Mouse (Mus musculus): Measurements from ENCODE around the gene Plgrkt. TPM values are rescaled to one million over a fixed set of nuclear protein-coding genes. Genes with fewer than 3 reads are reported as not detected.

Gene Plgrkt
- polyA plus RNA-seq, 1 experiment from 2014 or later, result 102 TPM

DNA sequence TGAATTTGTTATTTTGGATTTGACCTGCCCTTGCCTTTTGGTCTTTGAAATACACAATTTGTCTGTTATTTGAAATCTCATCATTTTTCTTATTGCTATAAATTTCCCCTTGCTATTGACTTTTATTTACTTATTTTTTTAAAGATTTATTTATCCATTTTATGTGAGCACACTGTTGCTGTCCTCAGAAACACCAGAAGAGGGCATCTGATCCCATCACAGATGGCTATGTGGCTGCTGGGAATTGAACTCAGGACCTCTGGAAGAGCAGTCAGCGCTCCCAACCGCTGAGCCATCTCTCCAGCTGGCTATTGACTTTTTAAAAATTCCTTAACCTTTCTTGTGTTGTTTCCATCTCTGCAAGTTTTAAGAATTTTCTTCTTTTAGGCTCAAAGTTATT, 30.6 kb downstream of the Plgrkt start:
- ATAC-seq, result no peak
- Histone ChIP-seq H3K36me3 (ENCODE audit: poor library complexity, severe bottlenecking) (no peaks in the 10 kb centered on the region), H3K9me3 (replicated peaks) (no peaks in the 10 kb centered on the region), H3K4me3 (no peak overlapping the region), H3K27me3 (peaks cover 5% of the 10 kb centered on the region; the same call in 1 of the 2 replicates), H3K27ac (no peak overlapping the region), H3K4me1 (peaks cover 15% of the 10 kb centered on the region), H3K4me2 (no peak overlapping the region), H3K9ac (no peak overlapping the region)
- WGBS, result 89% methylated on average over 2 of the region's 2 CpGs

DNA sequence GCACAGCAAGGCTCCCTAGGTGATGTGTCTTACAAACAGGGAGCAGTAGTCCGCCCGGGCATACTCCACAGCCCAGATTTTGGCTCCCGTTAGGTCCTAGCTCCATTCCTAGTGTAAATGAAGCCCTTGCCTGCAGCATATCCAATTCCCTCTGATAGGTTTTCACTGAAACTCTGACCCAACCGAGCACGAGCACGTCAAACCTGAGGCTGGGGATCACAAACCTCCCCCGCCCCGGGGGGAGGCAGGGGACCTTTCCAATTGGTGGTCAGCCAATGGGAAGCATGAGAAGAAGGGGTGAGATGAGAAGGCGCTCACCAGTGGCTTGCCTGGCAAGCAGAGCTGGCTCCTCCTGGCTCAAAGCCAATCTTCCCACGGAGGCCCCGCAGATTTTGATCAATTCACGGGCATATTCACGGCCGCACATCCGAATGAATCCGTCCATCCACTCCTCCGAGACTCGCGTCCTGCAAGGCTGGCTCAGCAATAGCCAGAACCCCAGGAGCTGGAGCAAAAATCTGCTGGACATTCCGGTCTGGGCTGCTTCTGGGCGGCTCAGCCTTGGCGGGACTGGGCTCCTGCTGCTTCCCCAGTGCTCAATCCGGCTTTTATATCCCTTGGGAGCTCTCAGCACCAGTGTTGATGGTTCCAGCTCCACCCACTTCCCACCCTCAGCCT, 33.0 kb downstream of the Plgrkt start, which contains the start of gene Rln1:
TSS of gene Rln1 (minus strand) at position 603 of the 678 bp plus-strand sequence.
- Histone ChIP-seq H3K27me3 (peaks cover 5% of the 10 kb centered on the region; the same call in 1 of the 2 replicates), H3K27ac (no peak within 1 kb of the TSS), H3K4me2 (peak within 1 kb of the TSS; percentile 80), H3K4me1 (peaks cover 15% of the 10 kb centered on the region), H3K9me3 (replicated peaks) (no peaks in the 10 kb centered on the region), H3K4me3 (peak within 1 kb of the TSS; percentile 46), H3K36me3 (ENCODE audit: poor library complexity, severe bottlenecking) (no peaks in the 10 kb centered on the region), H3K9ac (peak within 1 kb of the TSS; percentile 74)
- ATAC-seq, result peak; percentile 77
- WGBS, result 2% methylated on average over 23 of the region's 23 CpGs

DNA sequence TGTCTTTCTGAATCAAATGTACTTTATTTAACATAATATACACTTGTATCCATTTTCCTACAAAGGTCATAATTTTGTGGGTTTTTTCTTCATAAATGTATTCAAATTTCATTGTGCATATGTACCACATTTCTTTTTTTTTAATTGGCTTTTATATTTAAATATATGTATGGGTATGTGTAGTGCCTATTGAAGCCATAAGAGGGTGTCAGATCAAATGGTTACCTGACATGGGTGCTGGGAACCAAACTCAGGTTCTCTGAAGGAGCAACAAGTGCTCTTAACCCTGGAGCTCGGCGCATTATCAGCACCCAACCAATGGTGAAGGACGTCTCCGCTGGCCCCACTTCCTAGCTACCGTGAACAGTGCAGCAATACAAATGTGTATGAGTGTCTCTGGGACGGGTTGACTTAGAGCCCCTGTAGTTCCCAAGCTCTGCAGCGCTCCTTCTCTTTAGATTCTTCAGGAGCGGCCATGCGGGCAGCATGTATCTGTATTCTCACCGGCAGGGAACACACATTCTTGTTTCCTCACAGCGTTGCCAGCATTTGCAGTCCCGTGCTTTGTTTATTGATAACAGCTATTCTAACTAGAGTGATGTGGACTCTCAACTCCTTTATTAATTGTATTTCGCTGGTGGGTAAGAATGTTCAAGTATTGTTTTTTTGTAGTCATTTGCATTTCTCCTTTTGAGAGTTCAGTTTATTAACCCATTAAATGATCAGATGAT, 40.2 kb downstream of the Plgrkt start:
- Histone ChIP-seq H3K27me3 (peaks cover 6% of the 10 kb centered on the region; the same call in 1 of the 2 replicates), H3K36me3 (ENCODE audit: poor library complexity, severe bottlenecking) (no peaks in the 10 kb centered on the region), H3K9me3 (replicated peaks) (no peaks in the 10 kb centered on the region), H3K4me3 (no peak overlapping the region), H3K9ac (no peak overlapping the region), H3K4me2 (no peak overlapping the region), H3K27ac (no peak overlapping the region), H3K4me1 (0 out of 2 replicates have a peak, but pooled peaks cover 3% of the 10 kb centered on the region)
- no peak for ATAC-seq
- WGBS, result 70% methylated on average over 13 of the region's 13 CpGs

DNA sequence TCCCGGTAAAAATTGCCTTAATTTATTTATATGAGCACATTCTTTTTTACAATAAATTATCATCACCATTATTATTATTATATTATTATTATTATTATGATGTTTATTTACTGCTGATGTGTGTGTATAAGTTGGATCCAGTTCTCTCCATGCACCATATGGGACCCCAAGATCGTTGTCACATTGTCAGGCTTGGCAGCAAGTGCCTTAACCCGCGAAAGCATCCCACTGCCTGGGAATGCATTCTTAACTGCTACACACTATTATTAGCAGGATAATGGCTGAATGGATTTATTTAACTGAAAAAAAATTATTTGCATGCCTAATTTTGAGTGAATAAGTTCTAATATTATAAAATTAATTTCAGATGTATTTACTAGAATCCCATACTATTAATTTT, 40.8 kb downstream of the Plgrkt start:
- 0 out of 2 replicates have a peak, but pooled peaks cover 3% of the 10 kb centered on the region for H3K4me1 ChIP-seq
- H3K4me3 ChIP-seq, result no peak overlapping the region
- no peak overlapping the region for H3K9ac ChIP-seq
- H3K27ac ChIP-seq, result no peak overlapping the region
- peaks cover 6% of the 10 kb centered on the region; the same call in 1 of the 2 replicates for H3K27me3 ChIP-seq
- H3K36me3 ChIP-seq (ENCODE audit: poor library complexity, severe bottlenecking), result no peaks in the 10 kb centered on the region
- H3K9me3 ChIP-seq (replicated peaks), result no peaks in the 10 kb centered on the region
- no peak overlapping the region for H3K4me2 ChIP-seq
- WGBS, result 80% methylated on average over 4 of the region's 4 CpGs
- ATAC-seq, result no peak

DNA sequence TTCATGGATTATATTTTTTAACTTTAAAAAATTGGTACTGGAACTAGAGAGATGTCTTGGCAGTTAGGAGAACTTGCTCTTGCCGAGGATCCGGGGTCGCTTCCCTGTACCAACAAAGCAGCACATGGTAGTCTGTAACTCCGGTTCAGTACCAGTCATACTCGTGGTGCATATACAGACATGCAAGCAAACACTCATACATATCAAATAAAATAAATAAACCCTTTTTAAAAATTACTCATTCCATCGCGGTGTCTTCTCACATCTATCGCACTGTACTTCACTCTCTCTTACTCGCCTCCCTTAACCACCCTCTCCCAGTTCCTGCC, 41.4 kb downstream of the Plgrkt start:
- Histone ChIP-seq H3K9ac (no peak overlapping the region), H3K27ac (no peak overlapping the region), H3K4me2 (peak overlapping the region; percentile 61), H3K4me1 (0 out of 2 replicates have a peak, but pooled peaks cover 3% of the 10 kb centered on the region), H3K36me3 (ENCODE audit: poor library complexity, severe bottlenecking) (no peaks in the 10 kb centered on the region), H3K27me3 (peaks cover 6% of the 10 kb centered on the region; the same call in 1 of the 2 replicates), H3K4me3 (no peak overlapping the region), H3K9me3 (replicated peaks) (no peaks in the 10 kb centered on the region)
- ATAC-seq, result no peak
- 73% methylated on average over 9 of the region's 9 CpGs for WGBS

DNA sequence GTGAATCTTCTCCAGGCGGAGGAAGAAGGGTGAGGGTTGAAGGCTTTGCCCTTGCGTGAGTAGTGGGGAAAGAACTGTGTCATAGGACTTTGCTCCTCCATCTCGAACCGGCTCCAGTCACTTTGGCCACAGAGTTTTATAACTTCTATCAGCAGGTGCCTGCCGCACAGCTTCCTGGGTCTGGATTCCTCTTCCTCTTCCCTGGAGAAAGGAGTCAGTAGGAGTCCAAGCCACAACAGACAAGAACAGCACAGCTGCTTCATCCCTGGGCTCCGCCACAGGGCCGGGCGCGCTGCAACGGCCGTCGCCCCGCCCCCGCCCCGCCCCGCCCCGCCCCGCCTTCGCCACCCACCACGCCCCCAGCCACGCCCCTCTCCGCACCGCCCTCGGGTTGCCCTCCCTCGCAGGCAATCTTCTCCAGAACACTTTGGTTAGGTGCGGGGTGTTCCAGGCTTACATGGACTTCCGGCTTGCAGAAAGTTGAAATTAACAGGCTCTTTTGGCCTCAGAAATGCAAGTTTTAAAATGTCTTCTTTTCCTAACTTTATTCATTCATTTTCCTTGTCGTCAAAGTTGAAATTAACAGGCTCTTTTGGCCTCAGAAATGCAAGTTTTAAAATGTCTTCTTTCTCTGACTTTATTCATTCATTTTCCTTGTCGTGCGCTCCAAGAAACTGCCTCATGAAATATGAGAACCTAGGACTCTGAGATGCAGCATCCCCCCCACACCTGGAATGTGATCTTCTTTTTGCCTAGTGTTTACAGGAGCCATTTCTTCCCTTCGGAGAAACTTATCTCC, 41.9 kb downstream of the Plgrkt start, which contains the start of gene Insl6:
TSS of gene Insl6 (minus strand) at position 304 of the 799 bp plus-strand sequence.
- ATAC-seq, result peak; percentile 92
- Histone ChIP-seq H3K27ac (no peak within 1 kb of the TSS), H3K4me3 (peak within 1 kb of the TSS; percentile 33), H3K4me2 (peak within 1 kb of the TSS; percentile 61), H3K4me1 (0 out of 2 replicates have a peak, but pooled peaks cover 3% of the 10 kb centered on the region), H3K9ac (no peak within 1 kb of the TSS), H3K36me3 (ENCODE audit: poor library complexity, severe bottlenecking) (no peaks in the 10 kb centered on the region), H3K27me3 (peaks cover 6% of the 10 kb centered on the region; the same call in 1 of the 2 replicates), H3K9me3 (replicated peaks) (no peaks in the 10 kb centered on the region)
- 5% methylated on average over 31 of the region's 31 CpGs for WGBS

DNA sequence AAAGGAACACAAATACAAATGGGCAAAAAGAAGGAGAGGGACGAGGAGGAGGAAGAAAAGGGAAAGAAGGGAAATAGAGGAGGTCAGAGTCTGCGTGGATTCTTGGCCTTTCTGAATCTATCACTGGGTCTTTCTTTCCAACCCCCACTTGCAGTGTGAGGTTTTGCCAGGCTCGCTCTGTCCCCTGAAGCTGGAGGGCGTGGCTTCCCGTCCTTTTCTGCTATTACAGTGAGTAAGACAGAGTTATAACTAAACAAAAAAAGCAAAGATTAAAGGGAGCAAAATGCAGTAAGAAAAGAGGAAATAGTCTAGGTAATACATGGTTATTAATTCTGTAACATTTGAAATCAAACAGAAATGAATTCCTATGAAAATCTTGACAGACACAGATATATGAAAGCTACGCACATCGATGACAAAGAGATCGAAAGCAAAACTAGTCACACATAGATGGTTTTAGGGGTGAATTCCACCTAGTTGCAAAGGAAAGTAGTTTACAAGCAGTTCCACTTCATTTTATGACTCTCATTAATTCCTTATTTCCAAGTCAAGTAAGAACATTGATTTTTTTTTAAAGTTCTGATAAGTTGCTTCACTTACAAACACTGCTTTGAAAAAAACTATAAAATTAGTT, 43.7 kb downstream of the Plgrkt start:
- WGBS, result 82% methylated on average over 8 of the region's 8 CpGs
- H3K9ac ChIP-seq, result no peak overlapping the region
- ATAC-seq, result no peak
- peaks cover 6% of the 10 kb centered on the region; the same call in 1 of the 2 replicates for H3K27me3 ChIP-seq
- no peak overlapping the region for H3K4me2 ChIP-seq
- H3K4me3 ChIP-seq, result no peak overlapping the region
- no peak overlapping the region for H3K27ac ChIP-seq
- H3K9me3 ChIP-seq (replicated peaks), result no peaks in the 10 kb centered on the region
- H3K36me3 ChIP-seq (ENCODE audit: poor library complexity, severe bottlenecking), result no peaks in the 10 kb centered on the region
- H3K4me1 ChIP-seq, result 0 out of 2 replicates have a peak, but pooled peaks cover 3% of the 10 kb centered on the region

DNA sequence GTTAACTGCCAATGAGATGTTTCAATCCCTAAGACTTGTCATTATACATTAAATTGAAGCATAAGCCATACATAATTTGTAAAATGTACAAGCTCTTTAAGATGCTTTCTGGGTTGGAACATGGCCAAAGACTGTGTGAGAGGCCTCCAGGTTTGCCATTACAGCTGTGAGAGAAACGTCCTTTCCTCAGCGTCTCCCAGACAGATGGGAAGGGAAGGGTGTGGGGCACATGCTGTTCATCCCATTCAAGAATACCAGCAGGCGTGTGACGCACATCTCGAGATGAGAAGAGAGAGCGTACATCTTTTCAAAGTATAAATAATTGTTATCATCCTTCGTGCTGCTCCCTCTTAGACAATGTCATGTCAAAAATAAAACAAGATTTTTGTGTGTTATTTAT, 54.5 kb downstream of the Plgrkt start:
- peaks cover 38% of the 10 kb centered on the region for H3K36me3 ChIP-seq (ENCODE audit: poor library complexity, severe bottlenecking)
- peaks cover 7% of the 10 kb centered on the region for H3K9me3 ChIP-seq (replicated peaks)
- H3K4me3 ChIP-seq, result no peak overlapping the region
- peak; percentile 55; the same call in 1 of the 2 replicates for ATAC-seq
- H3K27me3 ChIP-seq, result no peaks in the 10 kb centered on the region
- H3K4me2 ChIP-seq, result no peak overlapping the region
- H3K4me1 ChIP-seq, result no peaks in the 10 kb centered on the region
- WGBS, result 45% methylated on average over 7 of the region's 7 CpGs
- no peak overlapping the region for H3K9ac ChIP-seq
- H3K27ac ChIP-seq, result no peak overlapping the region

DNA sequence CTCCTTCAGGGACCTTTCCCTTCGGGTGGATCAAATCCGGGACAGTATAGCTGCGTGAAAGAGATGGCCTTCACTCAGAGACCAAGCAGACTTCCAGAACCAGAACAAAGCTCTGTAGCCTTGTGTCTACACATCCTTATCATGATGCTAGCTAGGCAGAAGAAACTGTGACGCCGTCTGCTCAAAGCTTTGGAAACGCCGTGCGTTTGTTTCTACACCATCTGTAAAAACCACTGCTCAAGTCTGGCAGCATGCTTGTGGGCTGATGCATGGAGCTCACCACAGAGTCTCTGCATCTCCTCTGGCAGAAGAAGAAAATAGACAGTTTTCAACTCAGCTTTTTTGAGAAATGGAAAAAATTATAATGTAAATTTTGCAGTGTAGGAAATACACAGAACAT, 55.4 kb downstream of the Plgrkt start:
- no peak overlapping the region for H3K4me2 ChIP-seq
- H3K9ac ChIP-seq, result no peak overlapping the region
- 88% methylated on average over 8 of the region's 8 CpGs for WGBS
- no peak overlapping the region for H3K4me3 ChIP-seq
- H3K9me3 ChIP-seq (replicated peaks), result peaks cover 7% of the 10 kb centered on the region
- no peak for ATAC-seq
- H3K27me3 ChIP-seq, result no peaks in the 10 kb centered on the region
- no peaks in the 10 kb centered on the region for H3K4me1 ChIP-seq
- H3K27ac ChIP-seq, result no peak overlapping the region
- peaks cover 38% of the 10 kb centered on the region for H3K36me3 ChIP-seq (ENCODE audit: poor library complexity, severe bottlenecking)

DNA sequence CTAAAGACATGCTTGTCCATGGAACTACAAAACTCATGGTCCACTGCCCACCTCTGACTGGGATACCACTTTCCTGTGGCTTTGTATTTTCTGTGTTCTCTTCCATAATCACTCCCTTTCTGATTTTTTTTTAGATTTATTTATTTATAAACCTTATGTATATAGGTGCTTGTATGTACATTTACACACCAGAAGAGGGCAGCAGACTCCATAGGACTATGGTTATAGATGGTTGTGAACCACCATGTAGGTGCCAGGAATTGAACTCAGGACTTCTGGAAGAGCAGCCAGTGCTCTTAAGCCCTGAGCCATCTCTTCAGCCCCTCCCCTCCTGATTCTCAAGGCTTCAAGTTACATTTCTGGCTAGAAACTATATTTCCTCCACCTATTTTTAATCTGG, 58.4 kb downstream of the Plgrkt start:
- no peak overlapping the region for H3K4me2 ChIP-seq
- no peak overlapping the region for H3K9ac ChIP-seq
- no peaks in the 10 kb centered on the region for H3K9me3 ChIP-seq (replicated peaks)
- 0 out of 2 replicates have a peak, but pooled peaks cover 3% of the 10 kb centered on the region for H3K4me1 ChIP-seq
- H3K27ac ChIP-seq, result no peak overlapping the region
- peaks cover 35% of the 10 kb centered on the region for H3K36me3 ChIP-seq (ENCODE audit: poor library complexity, severe bottlenecking)
- H3K4me3 ChIP-seq, result no peak overlapping the region
- ATAC-seq, result no peak
- H3K27me3 ChIP-seq, result no peaks in the 10 kb centered on the region

DNA sequence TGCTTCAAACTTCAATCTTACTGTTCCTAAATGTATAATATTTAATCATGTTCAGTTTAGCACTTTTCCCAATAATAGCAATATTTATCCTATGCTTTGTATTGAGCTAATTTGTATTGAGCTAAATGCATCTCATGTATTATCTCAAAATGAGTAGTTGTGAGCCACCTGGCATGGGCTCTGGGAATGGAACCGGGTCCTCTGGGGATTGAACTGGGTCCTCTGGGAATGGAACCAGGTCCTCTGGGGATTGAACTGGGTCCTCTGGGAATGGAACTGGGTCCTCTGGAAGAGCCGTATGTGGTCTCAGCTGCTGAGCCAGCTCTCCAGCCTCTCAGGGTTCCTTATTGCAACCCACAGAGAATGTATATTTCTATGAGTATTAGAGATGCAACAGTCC, 65.1 kb downstream of the Plgrkt start:
- no peak overlapping the region for H3K4me3 ChIP-seq
- H3K27me3 ChIP-seq, result no peaks in the 10 kb centered on the region
- WGBS, result 90% methylated on average over 2 of the region's 2 CpGs
- no peak overlapping the region for H3K4me2 ChIP-seq
- H3K27ac ChIP-seq, result no peak overlapping the region
- no peak overlapping the region for H3K9ac ChIP-seq
- H3K4me1 ChIP-seq, result 0 out of 2 replicates have a peak, but pooled peaks cover 4% of the 10 kb centered on the region
- peaks cover 46% of the 10 kb centered on the region for H3K36me3 ChIP-seq (ENCODE audit: poor library complexity, severe bottlenecking)
- H3K9me3 ChIP-seq (replicated peaks), result no peaks in the 10 kb centered on the region
- ATAC-seq, result no peak

Data from forebrain, embryonic 13.5 days (tissue).